Comparison of ENCODE assay signal across 12 mouse cellular contexts in genomic region chr17:87176066-87177012, GRCm38 (mm10).
A peak's percentile ranks its signal among the peaks of the same experiment; 100 is the strongest.
DNase-seq lines count a peak whose midpoint lies in the region; ATAC-seq and TF ChIP-seq lines count a peak whose summit lies in the region.
"Had no signal": no experiment of that assay in that cellular context is flagged by ENCODE, and none has a peak within 500 bp of the region (broad histone marks: within the 10 kb centered on the region; RNA-seq: fewer than 3 reads in every experiment).

No protein-coding gene starts in this region.

- no peak overlapping the region for H3K4me2 ChIP-seq in limb, embryonic 15.5 days
- H3K4me2 ChIP-seq in kidney, embryonic 16.5 days (replicated peaks; ENCODE audit: low read depth, low read length), result no peak overlapping the region
- H3K4me2 ChIP-seq in intestine, embryonic 15.5 days (replicated peaks), result no peak overlapping the region
- no peak overlapping the region for H3K4me2 ChIP-seq in hindbrain, embryonic 11.5 days (replicated peaks; ENCODE audit: low read depth, low read length)
- H3K4me2 ChIP-seq: hindbrain, embryonic 13.5 days had no signal

- peaks cover 38% of the 10 kb centered on the region for H3K4me1 ChIP-seq in limb, embryonic 15.5 days
- peaks cover 10% of the 10 kb centered on the region for H3K4me1 ChIP-seq in limb, embryonic 10.5 days
- peaks cover 52% of the 10 kb centered on the region for H3K4me1 ChIP-seq in kidney, embryonic 16.5 days (ENCODE audit: insufficient read depth, low read length)
- H3K4me1 ChIP-seq in small intestine, adult 2 months (ENCODE audit: control insufficient read depth, insufficient read depth, insufficient read length, low read length), result no peaks in the 10 kb centered on the region; the same call in 1 of the 2 replicates
- peaks cover 6% of the 10 kb centered on the region; the same call in 1 of the 2 replicates for H3K4me1 ChIP-seq in intestine, embryonic 15.5 days (replicated peaks)
- H3K4me1 ChIP-seq in hindbrain, embryonic 11.5 days (replicated peaks; ENCODE audit: control insufficient read depth, insufficient read depth, low read length), result 0 out of 2 replicates have a peak, but pooled peaks cover 4% of the 10 kb centered on the region

- DNase-seq in limb, embryonic 10.5 days (ENCODE audit: low spot score), result no peak
- DNase-seq in heart, adult 9 months (ENCODE audit: low spot score in 2 of 2), result peak; percentile 84 to 86
- no peak for DNase-seq in frontal cortex, postnatal 36 days (ENCODE audit: low spot score in 2 of 2)
- DNase-seq in hindbrain, embryonic 11.5 days (ENCODE audit: low spot score), result no peak
- DNase-seq: adrenal gland, postnatal 14 days; right cerebral cortex, postnatal 4 days had no signal

- H3K4me3 ChIP-seq in limb, embryonic 15.5 days, result no peak overlapping the region
- H3K4me3 ChIP-seq in limb, embryonic 10.5 days, result no peak overlapping the region
- no peak overlapping the region for H3K4me3 ChIP-seq in kidney, embryonic 16.5 days (ENCODE audit: low read length)
- no peak overlapping the region for H3K4me3 ChIP-seq in small intestine, adult 2 months (ENCODE audit: low read depth, low read length)
- H3K4me3 ChIP-seq in intestine, embryonic 15.5 days (replicated peaks), result no peak overlapping the region
- no peak overlapping the region for H3K4me3 ChIP-seq in hindbrain, embryonic 11.5 days (ENCODE audit: low read depth, low read length)
- H3K4me3 ChIP-seq: hindbrain, embryonic 13.5 days had no signal

- H3K27me3 ChIP-seq in limb, embryonic 15.5 days, result no peaks in the 10 kb centered on the region
- no peaks in the 10 kb centered on the region for H3K27me3 ChIP-seq in limb, embryonic 10.5 days (ENCODE audit: low read depth, poor library complexity, severe bottlenecking)
- H3K27me3 ChIP-seq in kidney, embryonic 16.5 days (ENCODE audit: insufficient read depth, low read length), result no peaks in the 10 kb centered on the region
- H3K27me3 ChIP-seq in small intestine, adult 2 months (ENCODE audit: control insufficient read depth, insufficient read depth, low read length), result no peaks in the 10 kb centered on the region
- no peaks in the 10 kb centered on the region for H3K27me3 ChIP-seq in intestine, embryonic 15.5 days (replicated peaks)
- no peaks in the 10 kb centered on the region for H3K27me3 ChIP-seq in hindbrain, embryonic 11.5 days (ENCODE audit: control insufficient read depth, insufficient read depth, low read length)
- H3K27me3 ChIP-seq: CH12.LX; hindbrain, embryonic 13.5 days had no signal

- peak overlapping the region; percentile 54; the same call in 1 of the 2 replicates for H3K27ac ChIP-seq in limb, embryonic 15.5 days
- H3K27ac ChIP-seq in limb, embryonic 10.5 days, result no peak overlapping the region
- peak overlapping the region; percentile 68 for H3K27ac ChIP-seq in kidney, embryonic 16.5 days (ENCODE audit: low read length)
- H3K27ac ChIP-seq in small intestine, adult 2 months (ENCODE audit: insufficient read depth, low read depth, low read length), result peak overlapping the region; percentile 40
- no peak overlapping the region for H3K27ac ChIP-seq in intestine, embryonic 15.5 days
- no peak overlapping the region for H3K27ac ChIP-seq in hindbrain, embryonic 11.5 days (ENCODE audit: low read depth, low read length)
- H3K27ac ChIP-seq: hindbrain, embryonic 13.5 days had no signal

- H3K36me3 ChIP-seq in limb, embryonic 15.5 days, result no peaks in the 10 kb centered on the region
- no peaks in the 10 kb centered on the region for H3K36me3 ChIP-seq in limb, embryonic 10.5 days
- no peaks in the 10 kb centered on the region for H3K36me3 ChIP-seq in kidney, embryonic 16.5 days (ENCODE audit: insufficient read depth, low read length)
- no peaks in the 10 kb centered on the region for H3K36me3 ChIP-seq in small intestine, adult 2 months (ENCODE audit: control insufficient read depth, insufficient read depth, low read length)
- no peaks in the 10 kb centered on the region for H3K36me3 ChIP-seq in intestine, embryonic 15.5 days
- no peaks in the 10 kb centered on the region for H3K36me3 ChIP-seq in hindbrain, embryonic 11.5 days (ENCODE audit: control insufficient read depth, insufficient read depth, low read length)
- H3K36me3 ChIP-seq: hindbrain, embryonic 13.5 days had no signal

- TF ChIP-seq CTCF in small intestine, adult 2 months (IDR thresholded peaks at IDR 0.05; ENCODE audit: extremely low read depth, insufficient read length, insufficient replicate concordance, low read depth, low read length), result no peak

- H3K9ac ChIP-seq in limb, embryonic 15.5 days, result no peak overlapping the region
- H3K9ac ChIP-seq in kidney, embryonic 16.5 days (replicated peaks; ENCODE audit: low read length), result no peak overlapping the region
- no peak overlapping the region for H3K9ac ChIP-seq in intestine, embryonic 15.5 days
- H3K9ac ChIP-seq in hindbrain, embryonic 11.5 days (ENCODE audit: low read depth, low read length), result no peak overlapping the region
- H3K9ac ChIP-seq: hindbrain, embryonic 13.5 days had no signal

- no peak for TF ChIP-seq POLR2A in small intestine, adult 2 months (IDR thresholded peaks at IDR 0.05; ENCODE audit: low read depth, low read length)

- H3K9me3 ChIP-seq in limb, embryonic 15.5 days, result no peaks in the 10 kb centered on the region
- H3K9me3 ChIP-seq in limb, embryonic 10.5 days (replicated peaks), result no peaks in the 10 kb centered on the region
- peaks cover 4% of the 10 kb centered on the region; the same call in 1 of the 2 replicates for H3K9me3 ChIP-seq in kidney, embryonic 16.5 days (ENCODE audit: low read length)
- no peaks in the 10 kb centered on the region for H3K9me3 ChIP-seq in intestine, embryonic 15.5 days
- H3K9me3 ChIP-seq in hindbrain, embryonic 11.5 days (ENCODE audit: control insufficient read depth, low read length), result no peaks in the 10 kb centered on the region

- ATAC-seq in limb, embryonic 15.5 days (ENCODE audit: insufficient number of reproducible peaks, low FRiP score, low TSS enrichment, low read depth), result no peak
- peak; percentile 46; the same call in 1 of the 2 replicates for ATAC-seq in kidney, embryonic 16.5 days (ENCODE audit: low FRiP score, low TSS enrichment)
- no peak for ATAC-seq in intestine, embryonic 15.5 days
- no peak for ATAC-seq in hindbrain, embryonic 11.5 days (ENCODE audit: low FRiP score)

- 55% methylated on average over 17 of the region's 17 CpGs for WGBS in limb, embryonic 15.5 days
- WGBS in limb, embryonic 10.5 days, result 88% methylated on average over 17 of the region's 17 CpGs
- WGBS in kidney, embryonic 16.5 days, result 61% methylated on average over 17 of the region's 17 CpGs
- WGBS in small intestine, adult 2 months, result 55% methylated on average over 17 of the region's 17 CpGs
- WGBS in intestine, embryonic 15.5 days, result 61% methylated on average over 17 of the region's 17 CpGs
- WGBS in hindbrain, embryonic 11.5 days, result 78% methylated on average over 17 of the region's 17 CpGs

Comparison
In these comparisons a context has a peak if more than half of its experiments do, and no peak if none do; other contexts are left out.
1. H3K27ac ChIP-seq: peak in limb, embryonic 15.5 days (single experiment), kidney, embryonic 16.5 days (single experiment) and small intestine, adult 2 months (single experiment); none in limb, embryonic 10.5 days (single experiment), intestine, embryonic 15.5 days (single experiment) and hindbrain, embryonic 11.5 days (single experiment).
2. DNase-seq: peak in heart, adult 9 months (2 of 2); none in limb, embryonic 10.5 days (single experiment), frontal cortex, postnatal 36 days (0 of 2) and hindbrain, embryonic 11.5 days (single experiment).